Mouse (Mus musculus) heart, postnatal 10 days (tissue): Measurements from ENCODE around the gene Vps72. TPM values are rescaled to one million over a fixed set of nuclear protein-coding genes. Genes with fewer than 3 reads are reported as not detected.
"Not testable (repeated sequence)": the region's sequence is repeated elsewhere in the genome, so short reads cannot be mapped to it uniquely, and the experiment has no call there.

Source experiments
- DNase-seq, 2 experiments: peaks; one replicate each; pipeline ENCODE4 v3.0.0; 2021
- intact Hi-C: fragments of 180-260 bp; cut with DNase I; formaldehyde crosslinking; loops from one replicate; pipeline ENCODE4 v1.15.1; 2025
- total RNA-seq, 2 experiments: library from RNA; stranded (reverse); gene quantifications; 2 replicates each; pipeline ENCODE4 v1.2.3; 2021

Vps72 gene
- total RNA-seq, result 10 to 100 TPM; 39.0 to 53.0 TPM

DNA sequence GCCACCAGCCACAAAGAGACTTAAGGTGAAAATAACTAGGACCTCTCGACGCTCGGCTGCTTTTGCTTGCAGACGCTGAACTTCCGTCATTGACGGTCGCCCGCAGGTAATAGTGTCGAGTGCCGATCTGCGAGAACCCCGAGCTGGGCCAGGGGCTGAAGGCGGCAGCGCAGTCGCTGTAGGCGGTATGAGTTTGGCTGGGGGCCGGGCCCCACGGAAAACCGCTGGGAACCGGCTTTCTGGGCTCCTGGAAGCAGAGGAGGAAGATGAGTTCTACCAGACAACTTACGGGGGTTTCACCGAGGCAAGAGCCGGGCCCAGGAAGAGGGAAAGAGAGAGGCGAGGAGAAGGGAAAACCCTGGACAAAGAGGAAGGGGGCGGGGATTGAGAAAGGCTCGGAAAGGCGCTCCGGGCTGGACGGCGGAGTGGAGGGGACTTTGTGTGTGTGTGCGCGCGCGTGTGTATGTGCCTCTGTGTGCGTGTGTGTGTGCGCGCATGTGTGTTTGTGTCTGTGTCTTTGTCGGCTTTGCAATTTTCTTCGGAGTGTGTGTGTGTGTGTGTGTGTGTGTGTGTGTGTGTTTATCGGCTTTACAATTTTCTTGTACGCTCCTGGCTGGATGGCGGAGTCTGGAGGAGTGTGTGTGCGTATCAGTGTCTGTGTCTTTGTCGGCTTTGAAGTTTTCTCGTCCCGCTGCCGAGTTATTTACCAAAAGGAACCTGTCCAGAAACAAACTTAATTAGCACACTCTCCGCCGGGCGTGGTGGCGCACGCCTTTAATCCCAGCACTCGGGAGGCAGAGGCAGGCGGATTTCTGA is at the start of gene Vps72:
Gene Vps72 (plus strand): TSS at position 112 of the 816 bp plus-strand sequence.
- DNase-seq, result peak; percentile 95 to 96
- intact Hi-C loops, result no loop called here

DNA sequence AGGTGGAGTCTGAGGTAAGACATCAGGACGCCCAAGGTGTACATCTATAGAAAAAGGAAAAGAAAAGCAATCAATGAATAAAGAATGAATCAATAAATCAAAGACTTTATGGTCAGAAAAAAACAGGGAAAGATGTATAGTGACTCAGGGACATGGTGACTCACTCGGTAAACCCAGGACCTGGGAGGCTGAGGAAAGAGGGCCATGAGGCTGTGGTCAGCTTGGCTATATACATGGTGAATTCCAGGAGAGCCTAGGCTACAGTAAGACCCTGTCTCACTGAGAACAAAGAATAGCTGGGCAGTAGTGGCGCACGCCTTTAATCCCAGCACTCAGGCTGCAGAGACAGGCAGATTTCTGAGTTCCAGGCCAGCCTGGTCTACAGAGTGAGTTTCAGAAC is 47.1 kb upstream of the Vps72 start:
- no peak for DNase-seq
- intact Hi-C loops, result no loop called here

GRCm38 (mm10) chr3:95065553-95065952 is 45.3 kb upstream of the Vps72 start:
- no peak for DNase-seq
- intact Hi-C loops, result no loop called here

GRCm38 (mm10) chr3:95066095-95066494 is 44.7 kb upstream of the Vps72 start:
- no peak for DNase-seq
- intact Hi-C loops, result no loop called here

- peak; percentile 13 to 14 for DNase-seq
- intact Hi-C loops, result no loop called here
Measured at GRCm38 (mm10) chr3:95066570-95066969, 44.3 kb upstream of the Vps72 start.

- no peak for DNase-seq
- intact Hi-C loops, result no loop called here
Measured at GRCm38 (mm10) chr3:95071606-95072005, 39.2 kb upstream of the Vps72 start.

GRCm38 (mm10) chr3:95088071-95088470 is 22.8 kb upstream of the Vps72 start:
- intact Hi-C loops, result no loop called here

GRCm38 (mm10) chr3:95100854-95101253 is 10.0 kb upstream of the Vps72 start:
- intact Hi-C loops, result no loop called here
- DNase-seq, result no peak

More at GRCm38 (mm10) chr3:95088071-95088470, 22.8 kb upstream of the Vps72 start:
- DNase-seq, result no peak

DNA sequence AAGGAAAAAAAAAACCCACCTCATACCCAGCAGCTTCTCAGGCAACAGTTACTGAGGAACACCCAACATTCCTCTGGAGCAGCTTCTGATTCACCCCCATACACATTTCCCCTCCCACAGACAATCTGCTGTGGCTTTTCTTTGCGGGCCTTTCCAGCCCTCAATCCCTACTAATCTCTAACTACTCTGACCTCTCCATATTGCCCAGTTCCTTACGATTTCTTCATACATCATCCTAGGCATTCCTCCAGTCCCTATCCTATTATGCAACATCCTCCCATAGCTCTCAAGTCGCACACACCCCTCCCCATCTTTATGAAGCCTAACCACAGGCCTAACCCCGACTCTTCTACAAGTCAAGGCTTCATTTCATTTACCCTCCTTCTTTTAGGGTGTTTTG is 5.7 kb upstream of the Vps72 start:
- intact Hi-C loops, result no loop called here
- DNase-seq, result no peak

- intact Hi-C loops, result no loop called here
- DNase-seq, result no peak
Measured at GRCm38 (mm10) chr3:95105586-95106337, 5.1 kb upstream of the Vps72 start.

DNA sequence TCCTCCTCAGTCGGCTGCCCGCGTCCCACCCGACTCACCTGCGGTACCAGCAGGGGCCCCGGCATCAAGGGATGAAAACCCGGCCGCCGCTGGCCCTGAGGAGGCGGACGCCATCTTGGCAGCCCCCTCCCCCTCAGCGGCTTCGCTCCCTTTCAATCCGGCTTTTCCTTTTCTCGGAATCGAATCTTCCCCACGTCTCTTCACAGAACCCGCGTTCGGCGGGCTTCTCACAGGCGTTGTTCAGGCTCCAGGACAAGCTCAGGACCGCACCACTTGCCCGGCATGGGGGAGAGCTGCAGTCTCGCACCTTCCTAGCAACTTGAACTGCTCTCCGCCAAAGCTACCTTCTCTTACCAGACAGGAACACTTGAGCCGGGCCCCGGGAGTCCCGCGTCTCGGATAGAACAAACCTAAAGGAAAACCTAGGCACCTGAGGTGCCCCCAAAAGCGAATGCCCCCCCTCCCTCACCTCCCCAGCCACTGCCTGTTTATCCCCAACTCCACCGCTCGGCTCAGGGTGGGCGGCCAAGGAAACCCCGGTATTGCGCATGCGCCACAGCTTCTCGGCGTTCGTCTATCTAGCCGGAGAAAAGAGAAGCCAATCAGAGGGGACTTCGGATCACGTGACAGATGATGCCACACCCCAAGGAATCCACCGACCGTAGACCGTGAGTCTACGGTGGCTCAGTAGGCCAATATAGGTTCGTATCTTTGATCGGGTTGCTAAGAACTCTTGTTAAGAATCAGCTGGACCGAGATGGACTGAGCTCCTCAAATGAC is 4.3 kb upstream of the Vps72 start, which contains the start of gene Pip5k1a:
Gene Pip5k1a (minus strand): TSS at position 593 of the 780 bp plus-strand sequence.
- intact Hi-C loops, result no loop called here
- DNase-seq, result peak; percentile 97 to 98

- intact Hi-C loops, DNase-seq: not testable (repeated sequence)
Measured at GRCm38 (mm10) chr3:95107308-95107707, 3.5 kb upstream of the Vps72 start.

DNA sequence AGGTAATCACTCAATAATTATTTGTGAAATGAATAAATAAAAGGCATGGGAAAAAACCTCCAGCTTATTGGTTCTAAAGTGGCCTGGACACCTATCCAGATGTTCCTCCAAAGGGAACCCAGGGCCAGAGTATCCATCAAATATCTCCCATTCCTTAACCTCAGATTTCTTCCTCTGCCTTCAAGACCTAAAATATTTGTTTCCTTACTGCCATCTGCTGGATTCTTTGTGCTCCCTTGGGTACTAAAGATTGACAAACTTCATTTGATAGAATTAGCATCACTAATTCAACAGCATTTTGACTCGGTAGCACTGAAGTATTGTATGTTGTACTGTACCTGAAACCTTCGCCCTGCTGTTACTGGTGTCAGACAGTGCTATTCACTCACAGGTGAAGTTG is 2.9 kb upstream of the Vps72 start:
- intact Hi-C loops, result no loop called here
- no peak for DNase-seq

DNA sequence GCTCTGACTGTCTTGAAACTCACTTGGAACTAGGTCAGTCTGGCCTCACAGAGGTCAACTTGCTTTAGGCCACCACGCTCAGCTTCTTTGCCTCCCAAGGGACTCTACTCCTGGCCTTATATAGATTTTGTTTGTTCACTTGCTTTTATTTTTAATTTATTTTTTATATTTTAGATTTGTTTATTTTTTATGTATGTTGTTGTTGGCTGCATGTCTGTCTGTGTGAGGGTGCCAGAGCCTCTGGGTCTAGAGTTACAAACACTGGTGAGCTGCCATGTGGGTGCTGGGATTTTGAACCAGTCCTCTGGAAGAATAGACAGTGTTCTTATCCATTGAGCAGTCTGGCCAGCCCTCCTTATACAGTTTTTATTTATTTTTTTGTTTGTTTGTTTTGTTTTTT is 1.9 kb downstream of the Vps72 start:
- no peak for DNase-seq
- intact Hi-C loops, result no loop called here

DNA sequence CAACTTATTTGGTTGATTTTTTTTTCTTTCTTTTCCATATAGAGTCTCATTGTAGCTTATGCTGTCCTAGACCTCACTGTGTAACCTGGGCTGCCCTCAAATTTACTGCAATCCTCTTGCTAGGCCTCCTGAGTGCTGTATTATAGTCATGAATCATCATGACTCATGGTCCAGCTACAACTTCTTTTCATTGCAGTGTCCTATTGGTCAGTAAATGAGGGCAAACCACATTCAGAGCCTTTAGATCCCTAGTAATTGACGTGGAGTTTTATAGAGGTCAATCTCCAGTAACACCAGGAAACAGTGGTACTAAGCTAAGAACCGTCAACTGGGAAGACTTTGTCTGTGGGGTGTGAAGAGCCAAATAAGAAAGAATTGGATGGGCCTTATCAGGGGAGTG is 6.9 kb downstream of the Vps72 start:
- DNase-seq, result no peak
- intact Hi-C loops, result no loop called here

GRCm38 (mm10) chr3:95121580-95121979 is 10.8 kb downstream of the Vps72 start:
- DNase-seq, result no peak

GRCm38 (mm10) chr3:95124246-95124645 is 13.4 kb downstream of the Vps72 start, which contains the start of gene Tmod4:
TSS of gene Tmod4 (plus strand) at chr3:95124476.
- intact Hi-C loops, result no loop called here
- peak in 1 of 2 experiments; percentile 56 for DNase-seq

More at GRCm38 (mm10) chr3:95121580-95121979, 10.8 kb downstream of the Vps72 start:
- intact Hi-C loops, result no loop called here

GRCm38 (mm10) chr3:95124972-95125371 is 14.2 kb downstream of the Vps72 start:
- intact Hi-C loops, result no loop called here
- peak; percentile 75 to 78 for DNase-seq

- intact Hi-C loops, result no loop called here
- DNase-seq, result peak; percentile 70 to 72
Measured at GRCm38 (mm10) chr3:95129226-95129651, 18.4 kb downstream of the Vps72 start.

DNA sequence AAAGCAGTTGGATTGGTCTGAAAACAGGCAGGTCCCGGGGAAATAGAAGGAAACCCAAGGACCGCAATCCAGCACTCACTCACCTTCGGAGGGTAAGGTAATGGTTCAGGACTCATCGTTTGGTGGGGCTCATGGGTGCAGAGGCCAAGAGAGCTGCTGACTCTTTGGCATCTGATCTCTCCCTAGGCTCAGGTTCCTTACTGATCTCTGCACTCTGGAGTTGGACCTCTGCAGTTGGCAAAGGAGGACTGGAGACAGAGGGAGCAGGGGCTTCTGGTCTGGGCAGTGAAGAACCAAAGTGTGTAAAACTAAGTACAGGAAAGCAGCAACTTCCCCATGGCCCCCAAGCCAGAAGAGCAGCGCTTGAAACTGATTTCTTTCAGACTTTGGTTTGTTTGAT is 19.3 kb downstream of the Vps72 start:
- no peak for DNase-seq
- intact Hi-C loops, result no loop called here

- intact Hi-C loops, DNase-seq: not testable (repeated sequence)
Measured at GRCm38 (mm10) chr3:95132389-95132788, 21.6 kb downstream of the Vps72 start.
